Mouse (Mus musculus) megakaryocyte, embryonic 14.5 days (primary cell): ENCODE data around the gene Masp2.

Experiments
- FLI1 ChIP-seq: IDR thresholded peaks from 2 replicates; pipeline ENCODE4 v1.6.1; 2012; ENCODE audit warnings: low read length, inconsistent platforms, mixed read lengths
- GATA1 ChIP-seq: IDR thresholded peaks from 3 replicates; pipeline ENCODE4 v1.6.1; 2012; ENCODE audit warnings: mixed read lengths, low read length, inconsistent platforms, borderline replicate concordance

- no peak for TF ChIP-seq GATA1
- TF ChIP-seq FLI1 = no peak
Measured at GRCm38 (mm10) chr4:148654701-148655398, 52.5 kb downstream of the Masp2 start.
